Mouse (Mus musculus): ENCODE measurements around the gene Kif26b.

Kif26b gene

GRCm38 (mm10) chr1:178707925-178708351, 179.0 kb downstream of the Kif26b start:
- no peak for ATAC-seq (ENCODE audit: insufficient number of reproducible peaks, low FRiP score, low TSS enrichment)

- ATAC-seq (ENCODE audit: insufficient number of reproducible peaks, low FRiP score, low TSS enrichment) = no peak
Observed at GRCm38 (mm10) chr1:178708356-178708755, 179.4 kb downstream of the Kif26b start.

DNA sequence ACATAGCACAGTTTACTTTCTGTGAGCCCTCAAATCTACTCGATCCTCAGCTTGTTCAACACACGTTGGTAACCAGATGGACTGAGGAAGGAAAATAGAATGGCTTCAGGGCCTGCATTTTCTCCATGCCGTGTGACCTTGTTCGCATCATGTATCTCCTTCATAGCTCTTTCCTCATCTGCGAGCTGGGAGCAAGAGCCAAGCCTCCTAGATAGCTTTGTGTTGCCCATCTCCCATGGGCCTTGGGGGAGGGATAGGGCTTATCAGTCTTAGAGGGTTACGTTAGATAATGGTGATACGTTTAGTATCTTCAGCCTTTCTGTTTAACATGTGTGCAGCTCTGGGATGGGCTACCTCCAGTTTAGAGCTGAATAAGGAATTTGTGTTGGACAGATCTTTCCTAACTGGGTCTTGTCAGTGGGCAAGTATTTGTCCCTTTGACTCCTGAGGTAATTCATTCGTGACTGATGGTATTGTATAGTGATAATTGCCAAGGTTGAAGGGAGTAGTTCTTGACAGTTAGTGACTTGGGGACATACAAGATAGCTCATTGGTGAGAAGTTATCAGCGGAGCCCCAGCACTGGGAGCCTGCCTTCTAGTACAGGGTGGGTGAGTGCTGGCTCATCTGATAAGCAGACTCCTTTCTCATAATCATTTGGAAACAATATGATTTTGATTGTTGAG, 183.4 kb downstream of the Kif26b start:
- no peak for ATAC-seq (ENCODE audit: insufficient number of reproducible peaks, low FRiP score, low TSS enrichment)

DNA sequence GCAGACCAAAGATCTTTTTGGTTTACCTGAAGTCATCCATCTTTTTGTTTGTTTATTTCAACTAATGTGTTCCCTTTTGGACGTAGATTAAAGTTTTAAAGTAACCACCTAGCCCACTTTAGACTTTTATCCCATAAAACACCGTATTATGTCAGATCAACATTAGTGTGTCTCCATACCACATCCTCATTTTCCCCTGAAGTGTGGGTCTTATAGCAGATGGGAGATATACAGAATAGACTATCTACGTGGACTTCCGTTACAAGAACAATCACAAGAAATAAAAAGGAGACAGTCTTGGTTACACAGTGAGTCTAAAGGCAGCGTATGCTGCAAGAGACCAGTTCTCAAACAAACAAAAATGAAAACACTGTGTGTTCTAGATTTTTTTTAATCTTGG, 185.3 kb downstream of the Kif26b start:
- ATAC-seq (ENCODE audit: insufficient number of reproducible peaks, low FRiP score, low TSS enrichment) = no peak

- no peak for ATAC-seq (ENCODE audit: insufficient number of reproducible peaks, low FRiP score, low TSS enrichment)
Observed at GRCm38 (mm10) chr1:178716411-178716810, 187.5 kb downstream of the Kif26b start.

- no peak for ATAC-seq (ENCODE audit: insufficient number of reproducible peaks, low FRiP score, low TSS enrichment)
Observed at GRCm38 (mm10) chr1:178720821-178721220, 191.9 kb downstream of the Kif26b start.

- no peak for ATAC-seq (ENCODE audit: insufficient number of reproducible peaks, low FRiP score, low TSS enrichment)
Observed at GRCm38 (mm10) chr1:178722793-178723192, 193.9 kb downstream of the Kif26b start.

DNA sequence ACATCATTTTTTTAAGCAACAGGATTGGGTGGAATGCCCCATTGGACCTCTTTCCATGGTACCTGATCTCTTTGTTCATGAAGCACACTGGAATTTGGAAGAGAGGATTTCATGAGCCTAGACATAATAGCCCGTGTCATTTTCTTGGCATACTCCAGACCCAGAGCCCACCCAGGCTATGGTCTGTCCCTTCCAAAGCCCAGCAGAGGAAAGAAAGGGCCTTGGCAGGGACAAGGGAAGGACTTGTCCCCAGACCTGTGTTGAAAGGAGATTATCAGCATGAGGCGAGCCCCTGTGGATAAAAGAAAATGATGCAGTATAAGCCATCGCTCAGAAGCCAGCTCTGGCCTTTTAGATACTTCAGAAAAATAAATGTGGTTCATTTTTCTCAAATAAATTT, 196.6 kb downstream of the Kif26b start:
- ATAC-seq (ENCODE audit: insufficient number of reproducible peaks, low FRiP score, low TSS enrichment) = no peak

- ATAC-seq (ENCODE audit: insufficient number of reproducible peaks, low FRiP score, low TSS enrichment) = no peak
Observed at GRCm38 (mm10) chr1:178728256-178728655, 199.3 kb downstream of the Kif26b start.

DNA sequence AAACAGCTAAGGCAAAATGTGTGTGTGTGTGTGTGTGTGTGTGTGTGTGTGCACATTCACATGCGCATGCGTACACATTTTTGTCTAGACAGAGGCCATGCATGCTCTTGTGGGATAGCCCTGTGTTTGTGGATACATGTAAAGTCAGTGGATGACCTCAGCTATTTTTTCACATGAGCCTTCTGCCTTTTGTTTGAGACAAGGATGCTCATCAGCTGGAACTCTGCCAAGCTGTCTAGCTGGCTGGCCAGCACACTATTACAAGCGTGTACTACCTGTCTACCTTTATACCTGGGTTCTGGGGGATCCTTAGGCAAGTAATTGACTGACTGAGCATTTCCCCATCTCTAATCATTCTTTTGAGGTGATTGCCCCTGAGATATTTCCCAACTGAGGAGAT, 201.3 kb downstream of the Kif26b start:
- no peak for ATAC-seq (ENCODE audit: insufficient number of reproducible peaks, low FRiP score, low TSS enrichment)

DNA sequence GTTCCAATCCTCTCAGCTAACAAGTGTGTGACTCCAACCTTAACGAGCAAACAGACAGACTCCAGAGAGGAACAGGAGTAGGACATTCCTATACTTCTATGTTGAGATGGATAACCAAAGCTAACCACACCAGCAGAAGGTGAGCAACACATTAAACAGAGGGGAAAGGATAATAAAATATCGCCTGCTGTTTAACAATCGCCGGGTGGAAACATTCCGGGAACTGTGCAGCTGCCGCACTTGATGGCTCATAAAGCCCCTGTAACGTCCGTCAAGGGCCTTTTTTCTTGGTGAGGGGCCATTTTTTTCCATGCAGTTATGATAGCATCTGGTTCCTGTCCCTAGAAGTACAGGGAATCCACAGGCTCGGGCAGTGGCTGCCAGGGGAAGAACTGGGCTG, 204.1 kb downstream of the Kif26b start:
- no peak for ATAC-seq (ENCODE audit: insufficient number of reproducible peaks, low FRiP score, low TSS enrichment)

DNA sequence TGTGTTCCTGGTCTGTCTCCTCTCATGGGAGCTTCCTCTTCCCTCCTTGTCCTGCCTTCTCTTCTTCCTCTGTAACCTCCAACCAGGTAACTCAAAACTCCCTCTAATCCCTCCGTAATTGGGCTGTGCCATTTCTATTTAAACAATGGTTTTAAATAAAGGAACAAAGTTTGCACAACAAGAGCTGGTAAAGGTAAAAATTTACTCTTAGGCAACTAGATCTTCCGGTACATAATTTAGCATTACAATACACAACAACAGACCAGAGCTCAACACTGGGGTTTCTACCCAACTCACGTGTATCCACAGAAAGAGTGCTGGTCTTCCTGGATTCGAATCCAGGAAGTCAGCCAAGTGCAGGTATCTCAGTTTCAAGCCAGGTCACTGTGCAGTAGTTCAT, 205.7 kb downstream of the Kif26b start:
- no peak for ATAC-seq (ENCODE audit: insufficient number of reproducible peaks, low FRiP score, low TSS enrichment)

- ATAC-seq (ENCODE audit: insufficient number of reproducible peaks, low FRiP score, low TSS enrichment) = no peak
Observed at GRCm38 (mm10) chr1:178736931-178737330, 208.0 kb downstream of the Kif26b start.

DNA sequence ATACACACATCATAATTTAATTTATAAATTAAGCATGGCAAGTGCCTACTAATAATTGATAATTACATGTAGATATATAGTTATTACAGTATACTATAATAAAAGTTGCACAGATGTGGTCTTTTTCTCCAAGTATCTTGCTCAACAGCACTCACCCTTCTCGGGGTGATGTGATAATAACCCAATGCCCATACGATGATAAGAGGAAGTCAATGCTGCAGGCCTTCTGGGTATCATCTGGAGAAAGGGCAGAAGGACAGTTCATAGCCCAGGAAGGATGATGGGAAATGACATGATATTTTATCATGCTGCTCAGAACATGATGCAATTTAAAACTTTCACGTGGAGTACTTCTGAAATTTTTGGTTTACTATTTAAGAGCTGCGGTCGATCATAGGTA, 214.9 kb downstream of the Kif26b start:
- no peak for ATAC-seq (ENCODE audit: insufficient number of reproducible peaks, low FRiP score, low TSS enrichment)

- peak; percentile 27 for ATAC-seq (ENCODE audit: insufficient number of reproducible peaks, low FRiP score, low TSS enrichment)
Observed at GRCm38 (mm10) chr1:178744526-178744925, 215.6 kb downstream of the Kif26b start.

DNA sequence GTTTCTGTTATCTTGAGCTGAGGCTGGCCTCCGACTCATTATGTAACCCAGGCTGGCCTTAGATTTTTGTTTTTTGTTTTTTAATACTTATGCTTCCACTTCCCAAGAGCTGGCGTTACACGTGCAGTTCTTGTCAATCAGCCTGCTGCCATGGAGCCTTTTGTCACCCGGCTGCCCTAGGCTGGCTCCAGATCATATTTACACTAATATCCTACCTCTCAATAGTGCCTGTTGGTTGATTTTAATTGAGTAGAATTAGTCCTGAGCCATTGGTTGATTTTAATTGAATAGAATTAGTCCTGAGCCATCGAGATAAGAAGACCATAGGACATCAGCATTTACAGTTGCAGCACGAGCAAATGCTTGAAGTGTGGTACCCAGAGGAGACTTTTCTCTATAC, 216.0 kb downstream of the Kif26b start:
- no peak for ATAC-seq (ENCODE audit: insufficient number of reproducible peaks, low FRiP score, low TSS enrichment)

GRCm38 (mm10) chr1:178745471-178745870, 216.5 kb downstream of the Kif26b start:
- ATAC-seq (ENCODE audit: insufficient number of reproducible peaks, low FRiP score, low TSS enrichment) = no peak

- ATAC-seq (ENCODE audit: insufficient number of reproducible peaks, low FRiP score, low TSS enrichment) = peak; percentile 78
Observed at GRCm38 (mm10) chr1:178747279-178748221, 218.6 kb downstream of the Kif26b start.

GRCm38 (mm10) chr1:178748222-178748600, 219.3 kb downstream of the Kif26b start:
- no peak for ATAC-seq (ENCODE audit: insufficient number of reproducible peaks, low FRiP score, low TSS enrichment)

- no peak for ATAC-seq (ENCODE audit: insufficient number of reproducible peaks, low FRiP score, low TSS enrichment)
Observed at GRCm38 (mm10) chr1:178748617-178749016, 219.7 kb downstream of the Kif26b start.

- peak; percentile 57 for ATAC-seq (ENCODE audit: insufficient number of reproducible peaks, low FRiP score, low TSS enrichment)
Observed at GRCm38 (mm10) chr1:178749786-178750185, 220.9 kb downstream of the Kif26b start.

DNA sequence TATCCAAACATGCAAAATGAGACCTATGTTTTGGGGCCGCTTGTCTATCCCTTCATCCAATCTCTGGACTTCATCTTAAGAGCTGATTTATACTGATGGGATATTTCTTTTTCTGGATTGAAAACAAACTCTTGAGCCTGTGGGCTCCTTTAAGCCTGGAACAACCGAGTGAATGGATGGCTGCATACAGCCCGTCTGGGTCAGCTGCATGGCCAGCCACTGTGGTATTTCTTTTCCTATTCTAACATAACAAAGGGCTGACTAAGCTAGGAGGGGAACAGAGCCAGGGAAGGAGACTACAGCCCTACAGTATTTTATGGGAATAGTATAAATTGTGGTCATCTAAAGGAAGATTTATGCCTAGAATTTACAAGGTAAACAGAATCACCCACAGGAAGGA, 229.5 kb downstream of the Kif26b start:
- ATAC-seq (ENCODE audit: insufficient number of reproducible peaks, low FRiP score, low TSS enrichment) = no peak

Measured in cerebellum, adult (tissue).